Mouse (Mus musculus): ENCODE measurements at regions not wholly inside any gene's neighbourhood (a gene's known extent, or its start where the extent isn't known, plus 50 kb on each side); places are given as distances from the start of the nearest gene placed in this dataset.

- no peak for DNase-seq (ENCODE audit: low spot score)
Measured at GRCm38 (mm10) chr14:98937933-98938332, 56.2 kb downstream of the Rpl36a-ps1 start.

DNA sequence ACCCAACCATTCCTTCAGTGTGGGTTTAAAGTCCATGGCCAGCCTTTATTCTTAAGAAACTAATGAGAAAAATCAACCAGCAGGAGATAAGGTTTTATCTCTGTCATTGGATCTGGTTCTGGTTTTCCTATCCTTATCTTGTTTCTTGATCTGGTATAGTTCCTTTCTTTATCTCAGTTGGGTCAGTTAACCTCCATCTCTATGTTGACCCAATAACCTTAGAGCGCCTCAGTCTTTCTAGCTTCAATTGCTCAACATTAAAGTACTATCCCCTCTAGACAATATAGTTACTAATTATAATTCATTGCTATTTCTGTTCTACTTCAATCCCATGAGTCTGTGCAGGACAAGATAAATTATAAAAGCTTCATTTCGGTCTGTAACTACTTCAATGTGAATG, 56.7 kb downstream of the Rpl36a-ps1 start:
- DNase-seq (ENCODE audit: low spot score): no peak

- DNase-seq (ENCODE audit: low spot score): no peak
Measured at GRCm38 (mm10) chr14:98933371-98933916, 60.7 kb downstream of the Rpl36a-ps1 start.

DNA sequence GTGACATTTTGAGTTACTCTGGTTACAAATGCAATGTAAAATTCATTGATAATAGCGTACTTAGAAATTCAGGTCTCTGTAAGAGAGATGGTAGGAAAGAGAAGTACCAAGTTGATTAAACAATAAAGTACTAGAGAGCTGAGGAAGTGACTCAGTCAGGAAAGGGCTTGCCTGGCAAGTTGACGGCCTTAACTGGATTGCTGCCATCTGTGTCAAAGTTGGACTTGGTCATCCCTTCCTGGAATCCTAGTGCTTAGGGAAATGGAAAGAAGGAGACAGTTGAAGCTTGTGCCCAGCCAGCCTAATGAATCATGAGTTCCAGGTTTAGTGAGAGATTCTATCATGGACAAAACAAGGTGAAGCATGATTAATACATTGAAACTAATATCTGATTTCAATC, 64.8 kb downstream of the Rpl36a-ps1 start:
- DNase-seq (ENCODE audit: low spot score): no peak

GRCm38 (mm10) chr14:98908234-98908633, 85.9 kb downstream of the Rpl36a-ps1 start:
- DNase-seq (ENCODE audit: low spot score): no peak

- DNase-seq (ENCODE audit: low spot score): no peak
Measured at GRCm38 (mm10) chr14:98898876-98899275, 95.2 kb downstream of the Rpl36a-ps1 start.

DNA sequence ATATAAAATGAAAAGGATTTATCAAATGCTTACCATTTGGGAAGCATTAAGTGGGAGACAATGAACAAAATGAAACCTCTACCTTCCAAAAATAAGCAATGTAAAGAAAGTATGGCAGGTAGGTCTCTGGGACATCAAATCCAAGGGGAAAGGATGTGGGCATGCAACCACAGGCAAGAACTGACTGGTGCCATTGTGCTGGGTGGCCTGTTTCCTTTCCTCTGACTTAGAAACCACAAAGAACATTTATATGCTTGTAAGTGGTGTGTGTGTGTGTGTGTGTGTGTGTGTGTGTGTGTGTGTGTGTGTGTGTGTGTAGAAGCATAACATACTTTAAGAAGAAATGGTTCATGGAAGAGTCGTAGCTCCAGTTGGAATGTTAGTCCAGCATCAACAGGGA, 96.7 kb downstream of the Rpl36a-ps1 start:
- no peak for DNase-seq (ENCODE audit: low spot score)

GRCm38 (mm10) chr14:98895933-98896332, 98.2 kb downstream of the Rpl36a-ps1 start:
- DNase-seq (ENCODE audit: low spot score): no peak

- DNase-seq (ENCODE audit: low spot score): no peak
Measured at GRCm38 (mm10) chr14:98892670-98893069, 101.4 kb downstream of the Rpl36a-ps1 start.

- DNase-seq (ENCODE audit: low spot score): no peak
Measured at GRCm38 (mm10) chr14:98891252-98891947, 102.7 kb downstream of the Rpl36a-ps1 start.

DNA sequence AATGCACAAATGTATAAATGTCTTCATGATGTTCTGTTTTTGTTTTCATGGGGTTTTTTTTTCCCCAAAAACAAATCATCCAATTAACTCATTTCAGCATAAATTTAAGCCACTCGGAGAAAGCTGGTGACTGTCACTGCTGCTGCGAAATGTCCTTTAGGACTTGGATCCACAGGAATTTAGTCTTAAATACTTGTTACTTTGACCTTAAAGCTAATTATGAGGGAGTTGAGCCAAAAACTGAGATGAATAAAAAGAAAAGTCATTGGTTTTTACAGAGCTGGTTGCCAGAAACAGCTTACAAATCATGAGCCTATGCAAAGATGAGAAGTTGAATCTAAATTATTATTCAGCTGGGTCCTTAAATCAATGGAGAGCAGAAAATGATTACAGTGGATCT, 106.5 kb downstream of the Rpl36a-ps1 start:
- no peak for DNase-seq (ENCODE audit: low spot score)

DNA sequence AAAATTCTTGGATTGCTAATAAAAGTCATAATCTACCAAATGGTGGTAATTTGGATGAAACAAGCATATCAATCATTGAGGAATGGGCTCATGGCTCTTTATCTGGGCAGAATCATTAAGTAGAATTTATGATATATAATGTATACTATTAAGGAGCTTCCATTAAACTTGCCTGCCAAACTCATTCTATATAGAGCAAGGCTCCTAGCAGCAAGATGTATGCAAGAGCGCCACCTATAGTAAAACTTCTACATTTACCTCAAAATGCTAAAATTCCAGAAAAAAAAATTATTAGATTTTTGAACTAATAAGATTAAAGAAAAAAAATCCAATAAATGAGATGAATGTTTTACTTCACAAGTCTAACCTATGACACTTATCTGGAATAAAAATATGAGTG, 107.1 kb downstream of the Rpl36a-ps1 start:
- peak; percentile 73 for DNase-seq (ENCODE audit: low spot score)

GRCm38 (mm10) chr14:98882586-98882985, 111.5 kb downstream of the Rpl36a-ps1 start:
- DNase-seq (ENCODE audit: low spot score): no peak

DNA sequence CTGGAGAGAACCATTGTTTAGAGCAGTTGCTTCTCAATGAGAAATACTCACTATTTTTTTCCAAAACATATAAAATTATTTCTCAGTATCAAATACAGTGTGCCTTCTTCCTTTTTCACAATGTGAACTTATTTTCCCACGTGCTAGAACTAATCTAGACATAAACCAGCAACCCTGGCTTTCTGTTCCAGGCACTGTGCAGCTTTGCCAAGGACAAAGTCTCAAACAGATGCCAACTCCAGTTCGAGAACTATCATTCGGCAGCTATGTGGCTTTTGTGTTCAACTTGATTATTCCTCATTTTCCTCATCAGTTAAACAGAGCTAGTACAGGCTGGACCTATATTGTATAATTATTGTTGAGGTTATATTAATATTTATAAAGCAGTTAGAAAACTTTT, 116.2 kb downstream of the Rpl36a-ps1 start:
- DNase-seq (ENCODE audit: low spot score): no peak

DNA sequence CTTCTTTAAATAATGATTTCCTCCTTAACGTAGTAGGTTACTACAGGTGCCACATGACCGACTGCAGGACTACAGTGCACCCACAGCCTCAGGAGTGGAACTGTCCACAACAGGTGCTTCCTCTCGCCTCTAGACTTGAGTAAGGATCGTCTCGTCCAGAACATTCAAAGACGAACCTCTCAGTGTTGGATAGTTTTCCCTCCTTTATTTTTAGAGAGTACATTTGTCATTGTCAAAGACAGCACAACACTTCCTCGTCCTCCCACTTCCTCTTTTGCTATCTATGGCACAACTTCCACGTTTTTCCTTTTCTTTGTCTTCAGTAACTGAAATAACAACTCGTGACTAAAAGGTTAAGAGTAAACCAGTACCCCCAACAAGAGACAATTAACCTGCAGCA, 120.7 kb downstream of the Rpl36a-ps1 start:
- no peak for DNase-seq (ENCODE audit: low spot score)

GRCm38 (mm10) chr14:98869888-98870287, 124.2 kb downstream of the Rpl36a-ps1 start:
- DNase-seq (ENCODE audit: low spot score): no peak

DNA sequence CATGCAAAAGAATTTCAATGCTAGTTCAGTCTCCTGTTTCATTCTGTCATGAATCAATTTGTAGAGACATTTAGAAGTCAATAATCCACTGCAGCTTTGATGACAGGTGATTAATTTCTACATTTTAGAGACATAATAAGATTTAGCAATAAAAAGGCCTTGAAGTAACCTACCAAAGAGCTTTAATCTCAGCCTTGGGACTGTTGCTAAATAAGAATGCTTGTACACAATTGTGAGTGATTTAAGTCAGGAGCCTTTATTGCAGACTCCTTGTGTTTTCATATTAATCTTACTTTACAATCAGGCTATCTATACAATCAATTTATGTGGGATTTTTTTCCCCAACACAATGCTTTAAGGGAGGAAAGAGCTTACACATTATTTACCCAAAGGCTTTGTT, 127.2 kb downstream of the Rpl36a-ps1 start:
- DNase-seq (ENCODE audit: low spot score): no peak

DNA sequence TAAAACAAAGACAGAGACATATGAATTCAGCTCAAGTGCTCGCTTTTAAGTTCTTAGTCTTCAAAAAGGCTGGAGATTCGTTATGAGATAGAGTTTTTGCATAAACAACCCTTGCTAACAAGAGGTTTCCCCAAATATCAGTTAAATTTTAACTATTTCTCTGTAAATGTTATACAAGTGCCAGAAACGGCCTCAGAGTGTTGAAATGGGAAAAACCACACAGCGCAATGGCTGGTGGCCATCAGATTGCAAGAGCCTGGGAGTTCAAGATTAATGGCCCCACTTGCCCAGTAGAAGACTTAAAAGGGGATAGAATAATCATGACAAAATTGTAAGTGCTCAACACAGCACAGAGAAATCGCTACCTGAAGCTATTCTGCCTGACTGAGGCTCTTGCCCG, 130.1 kb downstream of the Rpl36a-ps1 start:
- DNase-seq (ENCODE audit: low spot score): no peak

DNA sequence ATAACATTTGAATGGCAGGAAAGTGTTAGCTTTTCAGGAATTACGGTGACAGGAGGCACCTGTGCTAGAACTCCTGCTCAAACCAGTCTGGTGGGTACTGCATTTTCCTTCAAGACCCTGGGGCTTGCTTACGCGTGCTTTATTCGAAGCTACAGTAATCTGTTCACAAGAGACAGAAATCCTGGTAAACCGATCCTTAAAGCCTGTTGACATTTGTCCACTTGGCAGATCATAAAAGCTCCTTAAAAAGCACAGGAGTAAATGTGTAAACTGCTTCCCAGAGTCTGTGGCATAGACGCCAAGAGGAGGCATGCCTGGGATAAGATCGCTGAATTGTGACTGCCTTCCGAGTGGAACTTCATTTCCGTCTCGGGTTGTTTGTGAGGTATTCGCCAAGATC, 130.5 kb downstream of the Rpl36a-ps1 start:
- DNase-seq (ENCODE audit: low spot score): no peak

- DNase-seq (ENCODE audit: low spot score): no peak
Measured at GRCm38 (mm10) chr14:98862095-98862735, 131.9 kb downstream of the Rpl36a-ps1 start.

GRCm38 (mm10) chr14:98858801-98859200, 135.3 kb downstream of the Rpl36a-ps1 start:
- DNase-seq (ENCODE audit: low spot score): no peak

- no peak for DNase-seq (ENCODE audit: low spot score)
Measured at GRCm38 (mm10) chr14:98848500-98848899, 145.6 kb downstream of the Rpl36a-ps1 start.

DNA sequence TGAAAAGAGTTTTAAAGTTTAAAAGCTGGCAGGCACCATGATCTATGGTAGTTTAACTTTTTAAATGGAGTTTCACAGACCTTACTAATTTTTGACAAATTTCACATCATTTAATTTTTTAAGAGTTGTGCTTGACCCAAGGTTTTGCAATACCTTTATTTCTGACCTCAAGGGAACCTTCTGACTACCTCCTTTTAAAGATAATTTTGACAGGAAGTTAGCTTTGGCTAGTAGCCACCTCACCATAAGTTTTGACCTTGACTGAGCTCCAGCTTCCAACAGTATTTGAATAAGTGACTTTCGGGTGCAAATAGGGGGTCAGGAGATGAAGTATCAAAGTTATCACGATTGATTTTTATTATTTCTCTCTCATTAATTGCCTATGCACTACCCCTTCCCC, 149.9 kb downstream of the Rpl36a-ps1 start:
- no peak for DNase-seq (ENCODE audit: low spot score)

GRCm38 (mm10) chr14:98834316-98834715, 159.8 kb downstream of the Rpl36a-ps1 start:
- peak; percentile 52 for DNase-seq (ENCODE audit: low spot score)

Measured in retina, embryonic 14.5 days (tissue).